Mouse (Mus musculus) hematopoietic stem cell, adult 5-6 weeks (primary cell): ENCODE data around the gene Olfr720. TPM values are rescaled to one million over a fixed set of nuclear protein-coding genes. Genes with fewer than 3 reads are reported as not detected.

Experiments used
- ATAC-seq, 2 experiments: fragments of 125-278 bp in 1 of 2; replicated peaks in 1 of 2; 2 replicates each; pipeline ENCODE4 v1.8.0; 2016 to 2017; ENCODE audit warnings: inconsistent platforms in 2 of 2, mild to moderate bottlenecking in 2 of 2, moderate number of reproducible peaks in 2 of 2, low read depth in 1 of 2, moderate TSS enrichment in 1 of 2; ENCODE audit not compliant: low FRiP score in 2 of 2, poor library complexity in 2 of 2, severe bottlenecking in 2 of 2, insufficient read depth in 1 of 2, low TSS enrichment in 1 of 2
- total RNA-seq: library from RNA; stranded (forward); fragments of 172-1452, 232-1000 nt; gene quantifications from 2 replicates; pipeline ENCODE4 v1.2.3, GENCODE M21; 2017

The Olfr720 gene
- not detected in 2 replicates for total RNA-seq

DNA sequence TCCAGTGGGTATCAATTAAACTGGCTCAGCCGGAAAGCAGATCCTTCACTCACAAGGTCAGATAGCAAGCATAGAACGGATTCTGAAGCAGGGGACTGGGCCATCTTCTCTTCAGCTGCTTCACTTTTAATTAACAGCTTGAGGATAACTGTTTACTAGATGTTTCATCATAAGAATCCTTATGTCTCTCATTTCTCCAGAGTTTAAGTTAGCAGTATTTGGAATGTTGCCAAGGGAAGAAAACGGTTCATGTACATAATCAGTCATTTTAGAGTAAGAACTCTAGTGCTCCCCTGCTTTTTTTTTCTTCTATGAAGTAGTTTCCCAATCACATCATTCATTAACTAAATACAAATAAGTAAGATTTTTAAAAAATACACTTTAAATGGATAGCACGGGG lies at the start of gene Olfr720:
Gene Olfr720, minus strand, starts transcription at position 101 of the 400 bp plus-strand sequence.
- ATAC-seq = no peak

Other genes with a start within 250 kb of the Olfr720 start
- 25.4 and 33.5 TPM in 2 replicates for gene Atxn7, start 225.4 kb downstream of the Olfr720 start, total RNA-seq
- 216 and 342 TPM in 2 replicates for gene Thoc7, start 225.0 kb downstream of the Olfr720 start, total RNA-seq
- gene Psmd6, start 65.9 kb downstream of the Olfr720 start, total RNA-seq = 176 and 229 TPM in 2 replicates
- gene Olfr31, start 136.0 kb upstream of the Olfr720 start, total RNA-seq = not detected in 2 replicates
- 12.3 and 15.4 TPM in 2 replicates for gene Il3ra, start 159.4 kb upstream of the Olfr720 start, total RNA-seq
- gene Olfr721-ps1, start 214.5 kb upstream of the Olfr720 start, total RNA-seq = not detected in 2 replicates